ENCODE assay signal across 10 mouse cellular contexts in genomic region chr9:99417288-99417846, GRCm38 (mm10). TPM values are rescaled to one million over a fixed set of nuclear protein-coding genes. Genes with fewer than 3 reads are reported as not detected.
DNase-seq lines count a peak whose midpoint lies in the region; ATAC-seq and TF ChIP-seq lines count a peak whose summit lies in the region.
"Had no signal": no experiment of that assay in that cellular context is flagged by ENCODE, and none has a peak within 500 bp of the region (broad histone marks: within the 10 kb centered on the region; RNA-seq: fewer than 3 reads in every experiment).

No protein-coding gene starts in this region.

- no peak for TF ChIP-seq POLR2A in ES-Bruce4 (IDR thresholded peaks at IDR 0.05; ENCODE audit: insufficient read depth, low read length)

- H3K9ac ChIP-seq in kidney, embryonic 15.5 days, result no peak overlapping the region
- 0 out of 2 replicates have a peak overlapping the region, but pooled peaks have one; percentile 22 for H3K9ac ChIP-seq in ES-Bruce4 (ENCODE audit: low read depth, poor library complexity, severe bottlenecking)
- no peak overlapping the region for H3K9ac ChIP-seq in embryonic facial prominence, embryonic 14.5 days (ENCODE audit: low read depth, low read length)

- H3K27me3 ChIP-seq in kidney, embryonic 15.5 days, result no peaks in the 10 kb centered on the region
- no peaks in the 10 kb centered on the region for H3K27me3 ChIP-seq in ES-Bruce4 (ENCODE audit: control insufficient read depth, insufficient read depth, low read length, poor library complexity, severe bottlenecking)
- H3K27me3 ChIP-seq in embryonic facial prominence, embryonic 14.5 days (replicated peaks; ENCODE audit: control insufficient read depth, insufficient read depth, low read length), result no peaks in the 10 kb centered on the region

- 68% methylated on average over 4 of the region's 4 CpGs for WGBS in kidney, embryonic 15.5 days
- WGBS in embryonic facial prominence, embryonic 14.5 days, result 58% methylated on average over 4 of the region's 4 CpGs

- TF ChIP-seq CTCF in ES-Bruce4 (IDR thresholded peaks at IDR 0.05; ENCODE audit: low read depth, low read length), result no peak

- H3K4me3 ChIP-seq in kidney, embryonic 15.5 days (replicated peaks), result no peak overlapping the region
- no peak overlapping the region for H3K4me3 ChIP-seq in ES-Bruce4 (ENCODE audit: low read depth, low read length)
- H3K4me3 ChIP-seq in embryonic facial prominence, embryonic 14.5 days (ENCODE audit: low read depth, low read length), result no peak overlapping the region

- no peaks in the 10 kb centered on the region for H3K9me3 ChIP-seq in kidney, embryonic 15.5 days (replicated peaks)
- no peaks in the 10 kb centered on the region for H3K9me3 ChIP-seq in ES-Bruce4 (replicated peaks; ENCODE audit: control insufficient read depth, insufficient read depth, low read length, poor library complexity, severe bottlenecking)
- H3K9me3 ChIP-seq in embryonic facial prominence, embryonic 14.5 days (ENCODE audit: control insufficient read depth, low read length), result no peaks in the 10 kb centered on the region
- H3K9me3 ChIP-seq: G1E had no signal

- no peak for DNase-seq in kidney, adult 11 months
- DNase-seq in embryonic facial prominence, embryonic 14.5 days (ENCODE audit: low spot score), result peak; percentile 64
- DNase-seq in lung, postnatal 10 days, result peak; percentile 48
- DNase-seq in testis, postnatal 10 days (ENCODE audit: low spot score), result no peak
- no peak for DNase-seq in urinary bladder, postnatal 25 days (ENCODE audit: low spot score)
- DNase-seq: thymus, postnatal 4 days had no signal

- no peak overlapping the region for H3K4me2 ChIP-seq in kidney, embryonic 15.5 days
- no peak overlapping the region for H3K4me2 ChIP-seq in embryonic facial prominence, embryonic 14.5 days (ENCODE audit: low read depth, low read length)

- peaks cover 18% of the 10 kb centered on the region; the same call in 1 of the 2 replicates for H3K4me1 ChIP-seq in kidney, embryonic 15.5 days
- H3K4me1 ChIP-seq in ES-Bruce4 (ENCODE audit: control insufficient read depth, insufficient read depth, low read length), result peaks cover 10% of the 10 kb centered on the region
- H3K4me1 ChIP-seq in embryonic facial prominence, embryonic 14.5 days (ENCODE audit: control insufficient read depth, insufficient read depth, low read length), result peaks cover 26% of the 10 kb centered on the region

- H3K36me3 ChIP-seq in kidney, embryonic 15.5 days, result no peaks in the 10 kb centered on the region
- no peaks in the 10 kb centered on the region for H3K36me3 ChIP-seq in ES-Bruce4 (ENCODE audit: control insufficient read depth, insufficient read depth, low read length, poor library complexity, severe bottlenecking)
- H3K36me3 ChIP-seq in embryonic facial prominence, embryonic 14.5 days (ENCODE audit: control insufficient read depth, insufficient read depth, low read length), result 0 out of 2 replicates have a peak, but pooled peaks cover 3% of the 10 kb centered on the region
- H3K36me3 ChIP-seq: G1E had no signal

- TF ChIP-seq EP300 in ES-Bruce4 (IDR thresholded peaks at IDR 0.05; ENCODE audit: insufficient read depth, low read depth, low read length), result no peak

- 0 out of 2 replicates have a peak, but pooled peaks have one; percentile 22 for ATAC-seq in kidney, embryonic 15.5 days (replicated peaks; ENCODE audit: low FRiP score)
- ATAC-seq in embryonic facial prominence, embryonic 14.5 days (ENCODE audit: low read depth), result no peak
- ATAC-seq in activated CD4-positive, CD25-positive, alpha-beta regulatory T cell, adult 4 months, result no peak

- no peak overlapping the region for H3K27ac ChIP-seq in kidney, embryonic 15.5 days
- peak overlapping the region; percentile 75 for H3K27ac ChIP-seq in ES-Bruce4 (ENCODE audit: insufficient read depth, low read length)
- peak overlapping the region; percentile 44 for H3K27ac ChIP-seq in embryonic facial prominence, embryonic 14.5 days (replicated peaks; ENCODE audit: low read depth, low read length)

RNA-seq across cellular contexts. Expression of gene Mras, which starts 19.8 kb away (rescaled TPM):
- polyA plus RNA-seq in kidney, embryonic 15.5 days (2015; fragmentation: Nextera tagmentation; extraction: Ambion mirVana), result 10.6 and 11.4 TPM in 2 replicates
- 6.0 and 7.9 TPM in 2 replicates for polyA plus RNA-seq in ES-Bruce4 (2011; ENCODE audit: insufficient read depth, insufficient read length, low read depth, missing spikeins)
- polyA plus RNA-seq in embryonic facial prominence, embryonic 14.5 days (2014; fragmentation: Nextera tagmentation; extraction: Ambion mirVana), result 22.9 and 30.6 TPM in 2 replicates
- not detected for polyA plus RNA-seq in activated CD4-positive, CD25-positive, alpha-beta regulatory T cell, adult 4 months (2017; shearing (Covaris generic))

RNA-seq across cellular contexts. Expression of gene Nme9, which starts 33.9 kb away (rescaled TPM):
- polyA plus RNA-seq in kidney, embryonic 15.5 days (2015; fragmentation: Nextera tagmentation; extraction: Ambion mirVana), result 0.30 TPM in 1 of 2 replicates, not detected in the other
- not detected in 2 replicates for polyA plus RNA-seq in ES-Bruce4 (2011; ENCODE audit: insufficient read depth, insufficient read length, low read depth, missing spikeins)
- 0.41 and 3.3 TPM in 2 replicates for polyA plus RNA-seq in embryonic facial prominence, embryonic 14.5 days (2014; fragmentation: Nextera tagmentation; extraction: Ambion mirVana)
- not detected for polyA plus RNA-seq in activated CD4-positive, CD25-positive, alpha-beta regulatory T cell, adult 4 months (2017; shearing (Covaris generic))
- polyA plus RNA-seq: G1E had no signal

RNA-seq across cellular contexts. Expression of gene Esyt3, which starts 59.0 kb away (rescaled TPM):
- 0.35 and 0.54 TPM in 2 replicates for polyA plus RNA-seq in kidney, embryonic 15.5 days (2015; fragmentation: Nextera tagmentation; extraction: Ambion mirVana)
- 4.9 and 5.8 TPM in 2 replicates for polyA plus RNA-seq in ES-Bruce4 (2011; ENCODE audit: insufficient read depth, insufficient read length, low read depth, missing spikeins)
- polyA plus RNA-seq in embryonic facial prominence, embryonic 14.5 days (2014; fragmentation: Nextera tagmentation; extraction: Ambion mirVana), result 0.84 and 0.90 TPM in 2 replicates
- under 1 TPM; 0.11 to 0.13 TPM for polyA plus RNA-seq in activated CD4-positive, CD25-positive, alpha-beta regulatory T cell, adult 4 months (2017; shearing (Covaris generic))
- polyA plus RNA-seq: G1E had no signal

Comparison
In these comparisons a context has a peak if more than half of its experiments do, and no peak if none do; other contexts are left out.
1. DNase-seq: peak in embryonic facial prominence, embryonic 14.5 days (single experiment) and lung, postnatal 10 days (single experiment); none in kidney, adult 11 months (single experiment), testis, postnatal 10 days (single experiment) and urinary bladder, postnatal 25 days (single experiment).